Mouse (Mus musculus) hindbrain, postnatal 0 days (tissue): ENCODE results near the gene Izumo1. TPM values are rescaled to one million over a fixed set of nuclear protein-coding genes. Genes with fewer than 3 reads are reported as not detected.

Experiments used
- ATAC-seq: fragments of 200-750 bp; cut with Nextera tagmentation; 2 replicates; pipeline ENCODE4 v1.8.0; 2017; ENCODE audit warnings: mild to moderate bottlenecking, moderate TSS enrichment, moderate library complexity
- DNase-seq: peaks from one replicate; pipeline ENCODE4 v3.0.0-alpha.2; 2015; ENCODE audit warnings: low spot score
- H3K27ac ChIP-seq: fragments of 300-500 bp; sonication (generic); 2 replicates; pipeline ENCODE4 v1.5.1; 2014; ENCODE audit warnings: mild to moderate bottlenecking
- H3K27me3 ChIP-seq: fragments of 300-500 bp; sonication (generic); 2 replicates; pipeline ENCODE4 v1.6.1; 2014; ENCODE audit warnings: low read length, mixed read lengths; ENCODE audit not compliant: insufficient read depth
- H3K36me3 ChIP-seq: fragments of 300-500 bp; sonication (generic); 2 replicates; pipeline ENCODE4 v1.6.1; 2014; ENCODE audit warnings: low read length, mixed read lengths; ENCODE audit not compliant: insufficient read depth
- H3K4me1 ChIP-seq: fragments of 300-500 bp; sonication (generic); 2 replicates; pipeline ENCODE4 v1.6.1; 2014; ENCODE audit warnings: antibody characterized with exemption, low read length, mixed read lengths; ENCODE audit not compliant: insufficient read depth
- H3K4me2 ChIP-seq: fragments of 300-500 bp; sonication (generic); 2 replicates; pipeline ENCODE4 v1.6.1; 2014; ENCODE audit warnings: low read depth, mild to moderate bottlenecking, low read length, moderate library complexity, mixed read lengths
- H3K4me3 ChIP-seq: fragments of 300-500 bp; sonication (generic); 2 replicates; pipeline ENCODE4 v1.5.1; 2014; ENCODE audit warnings: low read length
- H3K9ac ChIP-seq: fragments of 300-500 bp; sonication (generic); replicated peaks from 2 replicates; pipeline ENCODE4 v1.6.1; 2014; ENCODE audit warnings: mild to moderate bottlenecking, low read length, moderate library complexity, mixed read lengths
- H3K9me3 ChIP-seq: fragments of 300-500 bp; sonication (generic); 2 replicates; pipeline ENCODE4 v1.6.1; 2016; ENCODE audit warnings: low read length, mixed read lengths
- CTCF ChIP-seq: IDR thresholded peaks from 2 replicates; pipeline ENCODE4 v1.5.1; 2016; ENCODE audit warnings: antibody characterized with exemption, control low read depth, low read depth
- WGBS: fragments of 180-500 bp; shearing (Covaris S2); extraction: QIAGEN DNeasy Blood & Tissue Kit; methylation state at CpG from one replicate; pipeline ENCODE4 v1.1.7; 2014; 5-methylcytosine and 5-hydroxymethylcytosine counted together
- polyA plus RNA-seq: library from polyadenylated mRNA; unstranded; fragments of >200 nt; fragmentation: Nextera tagmentation; extraction: Ambion mirVana; gene quantifications from 2 replicates; pipeline ENCODE4 v1.2.1, GENCODE M21; 2015
- total RNA-seq: library from RNA; depleted of rRNA; stranded (reverse); fragments of >200 nt; gene quantifications from 2 replicates; pipeline ENCODE4 v1.2.3, GENCODE M21; 2014; rRNA removed

Izumo1 gene
- total RNA-seq = 0.10 and 0.54 TPM in 2 replicates
- 0.10 TPM in 1 of 2 replicates, not detected in the other for polyA plus RNA-seq

DNA sequence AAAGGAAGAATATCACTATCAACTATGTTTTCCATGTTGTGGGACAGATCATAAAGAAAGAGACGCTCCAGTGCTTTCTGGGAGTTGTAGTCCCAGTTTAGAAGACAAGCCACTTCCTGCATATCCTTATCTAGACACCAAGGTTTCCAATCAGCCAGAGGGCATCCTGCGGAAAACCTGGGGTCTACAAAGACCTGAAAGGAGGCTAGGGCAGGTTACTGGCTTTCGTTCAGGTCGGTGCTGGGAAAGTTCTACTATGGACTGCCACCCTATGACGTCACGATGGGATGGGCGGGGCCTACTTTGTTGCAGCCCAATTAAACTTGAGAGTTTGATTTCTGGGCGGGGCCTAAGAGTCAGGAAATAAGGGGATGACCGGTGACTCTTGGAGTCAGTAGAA, at the start of gene Izumo1:
TSS of gene Izumo1 (plus strand) at position 369 of the 400 bp plus-strand sequence.
- Histone ChIP-seq H3K9me3 (no peaks in the 10 kb centered on the region), H3K27me3 (peaks cover 16% of the 10 kb centered on the region), H3K9ac (no peak within 1 kb of the TSS), H3K4me1 (0 out of 2 replicates have a peak, but pooled peaks cover 3% of the 10 kb centered on the region), H3K27ac (no peak within 1 kb of the TSS), H3K4me2 (no peak within 1 kb of the TSS), H3K4me3 (no peak within 1 kb of the TSS), H3K36me3 (no peaks in the 10 kb centered on the region)
- DNase-seq (no peak), ATAC-seq (no peak)
- no peak for TF ChIP-seq CTCF
- 26% methylated on average over 9 of the region's 9 CpGs for WGBS

- Histone ChIP-seq H3K36me3 (peaks cover 10% of the 10 kb centered on the region; the same call in 1 of the 2 replicates), H3K27ac (no peak overlapping the region), H3K9me3 (no peaks in the 10 kb centered on the region), H3K4me1 (peaks cover 16% of the 10 kb centered on the region), H3K27me3 (no peaks in the 10 kb centered on the region), H3K9ac (no peak overlapping the region), H3K4me2 (no peak overlapping the region), H3K4me3 (no peak overlapping the region)
- DNase-seq (no peak), ATAC-seq (no peak)
- WGBS = 47% methylated on average over 1 of the region's 1 CpGs
- TF ChIP-seq CTCF = no peak
Observed at GRCm38 (mm10) chr7:45571966-45572365, 49.6 kb upstream of the Izumo1 start.

DNA sequence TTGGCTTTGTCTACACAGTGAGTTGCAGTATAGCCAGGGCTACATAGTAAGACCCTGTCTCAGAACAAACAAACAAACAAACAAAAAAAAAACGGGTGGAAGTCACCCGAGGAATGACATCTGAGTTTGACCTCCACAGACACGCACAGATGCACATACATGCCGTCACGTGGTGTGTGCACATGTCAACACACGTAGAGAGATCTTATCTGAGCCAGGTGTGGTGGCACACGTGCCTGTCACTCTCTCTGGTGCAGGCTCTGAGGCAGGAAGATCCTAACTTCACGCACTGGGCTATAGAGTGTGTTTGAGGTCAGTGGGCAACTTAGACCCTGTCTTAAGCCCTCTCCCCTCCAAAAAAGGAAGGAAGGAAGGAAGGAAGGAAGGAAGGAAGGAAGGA, 47.7 kb upstream of the Izumo1 start:
- 80% methylated on average over 8 of the region's 8 CpGs for WGBS
- Histone ChIP-seq H3K9ac (no peak overlapping the region), H3K27me3 (no peaks in the 10 kb centered on the region), H3K4me2 (no peak overlapping the region), H3K9me3 (no peaks in the 10 kb centered on the region), H3K4me3 (no peak overlapping the region), H3K4me1 (peaks cover 9% of the 10 kb centered on the region), H3K27ac (no peak overlapping the region), H3K36me3 (peaks cover 10% of the 10 kb centered on the region; the same call in 1 of the 2 replicates)
- DNase-seq = no peak
- TF ChIP-seq CTCF = no peak
- ATAC-seq = no peak

- peaks cover 9% of the 10 kb centered on the region for H3K4me1 ChIP-seq
- WGBS = 84% methylated on average over 15 of the region's 15 CpGs
- peaks cover 10% of the 10 kb centered on the region; the same call in 1 of the 2 replicates for H3K36me3 ChIP-seq
- no peak overlapping the region for H3K27ac ChIP-seq
- H3K27me3 ChIP-seq = no peaks in the 10 kb centered on the region
- TF ChIP-seq CTCF = no peak
- no peak overlapping the region for H3K9ac ChIP-seq
- DNase-seq (no peak), ATAC-seq (no peak)
- no peaks in the 10 kb centered on the region for H3K9me3 ChIP-seq
- no peak overlapping the region for H3K4me2 ChIP-seq
- H3K4me3 ChIP-seq = no peak overlapping the region
Observed at GRCm38 (mm10) chr7:45574472-45575379, 46.9 kb upstream of the Izumo1 start.

GRCm38 (mm10) chr7:45585923-45586322, 35.7 kb upstream of the Izumo1 start:
- H3K27me3 ChIP-seq = no peaks in the 10 kb centered on the region
- peaks cover 5% of the 10 kb centered on the region for H3K36me3 ChIP-seq
- H3K4me1 ChIP-seq = no peaks in the 10 kb centered on the region
- ATAC-seq (no peak), DNase-seq (no peak)
- H3K4me3 ChIP-seq = no peak overlapping the region
- no peak overlapping the region for H3K27ac ChIP-seq
- no peak overlapping the region for H3K4me2 ChIP-seq
- no peak for TF ChIP-seq CTCF
- 90% methylated on average over 6 of the region's 6 CpGs for WGBS
- no peak overlapping the region for H3K9ac ChIP-seq
- H3K9me3 ChIP-seq = no peaks in the 10 kb centered on the region

DNA sequence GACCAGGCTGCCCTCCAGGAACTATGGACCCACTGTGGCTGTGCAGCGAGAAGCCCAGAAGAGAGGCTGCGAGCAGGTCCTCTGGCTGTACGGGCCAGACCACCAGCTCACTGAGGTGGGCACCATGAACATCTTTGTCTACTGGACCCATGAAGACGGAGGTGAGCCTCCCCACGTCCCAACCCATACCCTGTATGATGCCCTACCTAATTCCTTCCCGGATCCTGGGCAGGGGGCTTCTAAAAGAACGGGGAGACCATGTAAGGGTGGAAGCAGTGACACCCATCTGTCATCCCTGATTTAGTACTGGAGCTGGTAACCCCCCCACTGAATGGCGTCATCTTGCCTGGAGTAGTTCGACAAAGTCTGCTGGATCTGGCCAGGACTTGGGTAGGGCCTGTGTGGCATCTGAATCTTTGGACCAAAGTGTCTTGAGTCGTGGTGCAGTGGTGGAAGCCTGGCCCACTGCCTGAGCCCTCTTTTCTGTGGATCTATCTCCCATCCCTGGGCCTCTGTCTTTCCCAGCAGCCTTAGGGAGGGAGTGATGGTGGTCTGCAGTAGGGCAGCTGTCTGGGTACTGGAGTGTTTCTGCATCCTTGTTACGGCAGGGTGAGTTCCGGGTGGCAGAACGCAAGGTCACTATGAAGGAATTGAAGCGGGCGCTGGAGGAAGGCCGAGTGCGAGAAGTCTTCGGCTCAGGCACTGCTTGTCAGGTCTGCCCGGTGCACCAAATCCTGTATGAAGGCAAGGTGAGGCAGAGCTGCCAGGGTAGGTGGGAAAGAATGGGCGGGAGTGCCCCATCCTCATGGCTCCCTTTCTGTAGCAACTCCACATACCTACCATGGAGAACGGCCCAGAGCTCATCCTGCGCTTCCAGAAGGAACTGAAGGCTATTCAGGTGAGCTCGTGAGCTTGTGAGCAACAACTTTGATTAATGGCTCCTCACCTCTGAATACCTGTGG, 33.7 kb upstream of the Izumo1 start:
- Histone ChIP-seq H3K27ac (no peak overlapping the region), H3K4me1 (no peaks in the 10 kb centered on the region), H3K4me3 (no peak overlapping the region), H3K4me2 (no peak overlapping the region), H3K27me3 (no peaks in the 10 kb centered on the region), H3K9me3 (no peaks in the 10 kb centered on the region), H3K9ac (no peak overlapping the region), H3K36me3 (peaks cover 5% of the 10 kb centered on the region)
- TF ChIP-seq CTCF = no peak
- DNase-seq (no peak), ATAC-seq (no peak)
- 93% methylated on average over 23 of the region's 23 CpGs for WGBS
